Mouse (Mus musculus) E14TG2a.4 (cell line): ENCODE measurements around the gene Prkce.
A peak's percentile ranks its signal among the peaks of the same experiment; 100 is the strongest.

Experiments
- H3K27me3 ChIP-seq: 2 replicates; pipeline ENCODE4 v1.6.1; 2014; ENCODE audit warnings: low read length, control low read depth; ENCODE audit not compliant: insufficient read depth
- H3K36me3 ChIP-seq: 2 replicates; pipeline ENCODE4 v1.6.1; 2014; ENCODE audit warnings: low read length, control low read depth; ENCODE audit not compliant: insufficient read depth
- H3K4me1 ChIP-seq: replicated peaks from 2 replicates; pipeline ENCODE4 v1.6.1; 2014; ENCODE audit warnings: low read depth, low read length, control low read depth
- H3K4me3 ChIP-seq: replicated peaks from 2 replicates; pipeline ENCODE4 v1.5.1; 2014; ENCODE audit warnings: mild to moderate bottlenecking, low read length
- H3K9me3 ChIP-seq: 2 replicates; pipeline ENCODE4 v1.6.1; 2014; ENCODE audit warnings: low read length, control low read depth
- CTCF ChIP-seq: conservative IDR thresholded peaks from 2 replicates; pipeline ENCODE4 v1.5.1; 2014; ENCODE audit warnings: low read length
- NANOG ChIP-seq: IDR thresholded peaks from 2 replicates; pipeline ENCODE4 v1.6.1; 2014; ENCODE audit warnings: borderline replicate concordance, low read length, mixed read lengths
- POU5F1 ChIP-seq: IDR thresholded peaks from 2 replicates; pipeline ENCODE4 v1.6.1; 2014; ENCODE audit warnings: low read length, borderline replicate concordance

Prkce gene

GRCm38 (mm10) chr17:86208057-86208820 is 40.7 kb downstream of the Prkce start:
- Histone ChIP-seq H3K36me3 (no peaks in the 10 kb centered on the region), H3K9me3 (no peaks in the 10 kb centered on the region), H3K4me3 (no peak overlapping the region), H3K4me1 (0 out of 2 replicates have a peak, but pooled peaks cover 6% of the 10 kb centered on the region), H3K27me3 (peaks cover 3% of the 10 kb centered on the region)
- TF ChIP-seq CTCF (no peak), NANOG (no peak), POU5F1 (no peak)

DNA sequence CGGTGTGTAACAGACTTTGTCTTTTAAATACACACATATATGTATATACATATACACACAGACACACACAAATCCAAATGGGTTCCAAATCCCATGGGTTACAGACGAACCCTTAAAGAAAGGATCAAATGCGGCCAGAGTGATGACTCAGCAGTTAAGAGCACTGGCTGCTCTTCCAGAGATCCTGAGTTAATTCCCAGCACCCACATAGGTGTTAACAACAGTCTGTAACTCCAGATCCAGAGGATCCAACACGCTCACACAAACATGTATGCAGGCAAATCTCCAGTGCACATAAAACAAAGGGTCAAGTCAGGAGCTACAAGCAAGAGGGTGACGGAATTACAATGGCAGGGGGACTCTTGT is 41.2 kb downstream of the Prkce start:
- Histone ChIP-seq H3K27me3 (peaks cover 3% of the 10 kb centered on the region), H3K4me3 (no peak overlapping the region), H3K36me3 (no peaks in the 10 kb centered on the region), H3K9me3 (no peaks in the 10 kb centered on the region), H3K4me1 (0 out of 2 replicates have a peak, but pooled peaks cover 6% of the 10 kb centered on the region)
- TF ChIP-seq NANOG: no peak

DNA sequence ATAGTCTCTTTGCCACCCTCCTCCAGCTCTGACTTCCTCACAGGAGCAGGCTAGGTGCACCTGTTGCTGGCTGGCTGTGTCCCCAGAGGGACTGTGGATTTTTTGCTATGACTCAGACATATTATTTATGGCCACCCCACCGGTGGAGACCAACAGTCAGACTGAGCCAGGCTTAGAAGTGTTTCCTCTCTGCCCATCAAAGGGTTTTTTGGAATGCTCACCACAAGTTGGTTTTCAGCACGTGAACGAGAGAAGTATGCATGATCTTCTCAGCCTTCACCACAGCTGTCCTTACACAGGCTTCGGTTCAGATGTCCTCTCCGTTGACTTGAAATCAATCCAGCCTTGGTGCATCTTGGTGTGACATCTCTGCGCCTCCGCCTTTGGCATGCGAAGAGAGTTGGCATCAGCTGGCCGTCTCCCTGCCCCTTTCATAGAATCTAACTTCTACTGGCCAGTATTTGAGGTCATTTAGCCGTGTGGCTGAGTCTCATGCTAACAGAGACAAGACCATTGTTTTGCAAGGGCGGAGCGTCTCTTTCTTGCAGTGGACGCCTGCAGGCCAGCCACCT is 42.2 kb downstream of the Prkce start:
- H3K27me3 ChIP-seq: peaks cover 5% of the 10 kb centered on the region
- H3K36me3 ChIP-seq: no peaks in the 10 kb centered on the region
- no peak for TF ChIP-seq CTCF
- TF ChIP-seq POU5F1: no peak
- TF ChIP-seq NANOG: no peak
- peaks cover 12% of the 10 kb centered on the region; the same call in 1 of the 2 replicates for H3K4me1 ChIP-seq
- no peaks in the 10 kb centered on the region for H3K9me3 ChIP-seq
- H3K4me3 ChIP-seq: no peak overlapping the region

DNA sequence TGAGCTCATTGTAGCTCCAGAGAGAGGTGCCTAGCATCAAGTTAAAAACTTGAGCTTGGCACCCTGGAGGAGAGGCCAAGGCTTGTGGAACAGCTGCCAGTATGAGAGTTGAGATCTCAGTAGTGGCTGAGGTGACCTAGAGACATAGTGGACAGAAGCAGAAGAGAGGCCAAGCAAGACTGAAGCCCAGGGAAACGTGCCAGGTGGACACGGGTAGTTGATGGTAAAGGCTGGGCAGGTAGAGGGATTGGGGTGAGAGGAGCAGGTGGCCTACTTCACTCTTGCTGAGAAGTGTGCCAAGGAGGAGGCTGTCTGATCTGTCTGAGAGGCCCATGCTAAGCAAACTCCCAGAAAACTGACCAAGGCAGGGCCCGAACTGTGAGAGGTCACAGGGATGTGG is 44.6 kb downstream of the Prkce start:
- no peak for TF ChIP-seq POU5F1
- TF ChIP-seq CTCF: no peak
- no peak for TF ChIP-seq NANOG
- Histone ChIP-seq H3K4me3 (no peak overlapping the region), H3K9me3 (no peaks in the 10 kb centered on the region), H3K36me3 (no peaks in the 10 kb centered on the region), H3K4me1 (peaks cover 13% of the 10 kb centered on the region; the same call in 1 of the 2 replicates), H3K27me3 (peaks cover 9% of the 10 kb centered on the region)

DNA sequence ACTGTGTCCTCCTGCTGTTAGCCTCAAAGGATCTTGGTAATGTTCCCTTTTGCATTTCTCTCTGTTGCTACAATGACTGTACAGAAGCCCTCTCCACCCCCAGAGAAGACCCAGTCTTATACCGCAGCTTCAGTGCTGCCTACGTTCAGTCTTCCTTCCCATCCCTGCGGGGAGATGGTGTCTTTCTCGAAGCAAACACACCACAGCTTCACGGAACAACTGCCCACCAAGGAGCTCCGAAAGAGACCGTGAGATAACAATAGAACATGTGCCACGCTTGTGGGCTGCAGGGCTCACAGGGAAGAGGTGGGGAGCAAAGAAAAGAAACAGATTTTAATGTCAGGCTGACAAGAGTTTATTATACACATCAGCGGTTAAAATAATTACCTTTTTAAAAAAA is 46.7 kb downstream of the Prkce start:
- H3K4me1 ChIP-seq: peaks cover 13% of the 10 kb centered on the region; the same call in 1 of the 2 replicates
- TF ChIP-seq NANOG: no peak
- TF ChIP-seq POU5F1: no peak
- TF ChIP-seq CTCF: no peak
- H3K36me3 ChIP-seq: no peaks in the 10 kb centered on the region
- H3K9me3 ChIP-seq: no peaks in the 10 kb centered on the region
- peaks cover 12% of the 10 kb centered on the region for H3K27me3 ChIP-seq
- H3K4me3 ChIP-seq: no peak overlapping the region

DNA sequence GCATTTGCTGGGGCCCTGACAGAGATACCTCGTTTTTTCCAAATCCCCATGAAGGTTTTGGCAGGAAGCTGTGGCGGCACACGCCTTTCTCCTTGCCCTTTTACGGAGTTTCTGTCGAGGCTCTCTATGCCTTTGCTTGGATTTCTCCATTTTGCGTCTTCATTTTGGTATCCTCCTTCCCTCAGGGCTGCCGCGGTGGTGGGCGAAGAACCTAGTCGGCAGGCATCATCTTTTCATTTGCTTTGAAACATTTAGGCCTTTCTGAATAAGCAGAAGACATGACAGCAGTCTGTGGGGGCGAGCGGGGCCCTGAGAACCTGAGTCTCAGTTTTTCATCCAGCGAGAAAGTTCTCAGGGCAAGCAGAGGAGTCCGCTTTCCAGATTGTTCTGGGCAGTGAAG is 47.2 kb downstream of the Prkce start:
- peaks cover 11% of the 10 kb centered on the region; the same call in 1 of the 2 replicates for H3K4me1 ChIP-seq
- peak overlapping the region; percentile 62 for H3K4me3 ChIP-seq
- peaks cover 12% of the 10 kb centered on the region for H3K27me3 ChIP-seq
- H3K36me3 ChIP-seq: no peaks in the 10 kb centered on the region
- no peaks in the 10 kb centered on the region for H3K9me3 ChIP-seq
- TF ChIP-seq NANOG (no peak), CTCF (no peak), POU5F1 (no peak)

GRCm38 (mm10) chr17:86215771-86216170 is 48.2 kb downstream of the Prkce start:
- Histone ChIP-seq H3K4me3 (no peak overlapping the region), H3K27me3 (peaks cover 12% of the 10 kb centered on the region), H3K4me1 (peaks cover 8% of the 10 kb centered on the region; the same call in 1 of the 2 replicates), H3K9me3 (no peaks in the 10 kb centered on the region), H3K36me3 (no peaks in the 10 kb centered on the region)
- TF ChIP-seq CTCF: peak; percentile 53
- TF ChIP-seq NANOG: no peak
- no peak for TF ChIP-seq POU5F1

GRCm38 (mm10) chr17:86217468-86217867 is 49.9 kb downstream of the Prkce start:
- H3K36me3 ChIP-seq: no peaks in the 10 kb centered on the region
- no peaks in the 10 kb centered on the region for H3K9me3 ChIP-seq
- peaks cover 12% of the 10 kb centered on the region for H3K27me3 ChIP-seq
- peaks cover 8% of the 10 kb centered on the region; the same call in 1 of the 2 replicates for H3K4me1 ChIP-seq
- no peak for TF ChIP-seq CTCF
- TF ChIP-seq POU5F1: no peak
- no peak for TF ChIP-seq NANOG
- no peak overlapping the region for H3K4me3 ChIP-seq

- Histone ChIP-seq H3K9me3 (no peaks in the 10 kb centered on the region), H3K4me1 (peaks cover 8% of the 10 kb centered on the region; the same call in 1 of the 2 replicates), H3K27me3 (peaks cover 8% of the 10 kb centered on the region; the same call in 1 of the 2 replicates), H3K4me3 (no peak overlapping the region), H3K36me3 (no peaks in the 10 kb centered on the region)
- TF ChIP-seq POU5F1 (no peak), NANOG (no peak), CTCF (no peak)
These were observed 51.0 kb downstream of the Prkce start for GRCm38 (mm10) chr17:86218553-86218952.
